Mouse (Mus musculus): ENCODE measurements at regions not wholly inside any gene's neighbourhood (a gene's known extent, or its start where the extent isn't known, plus 50 kb on each side); places are given as distances from the start of the nearest gene placed in this dataset.
A peak's percentile ranks its signal among the peaks of the same experiment; 100 is the strongest.

GRCm38 (mm10) chr1:43247609-43248008 lies 50.8 kb upstream of the Fhl2 start:
- ATAC-seq (replicated peaks; ENCODE audit: insufficient number of reproducible peaks, low FRiP score, low TSS enrichment, poor library complexity, severe bottlenecking) = no peak

- ATAC-seq (replicated peaks; ENCODE audit: insufficient number of reproducible peaks, low FRiP score, low TSS enrichment, poor library complexity, severe bottlenecking) = no peak
Observed at GRCm38 (mm10) chr1:43250281-43250680, 53.5 kb upstream of the Fhl2 start.

- ATAC-seq (replicated peaks; ENCODE audit: insufficient number of reproducible peaks, low FRiP score, low TSS enrichment, poor library complexity, severe bottlenecking) = no peak
Observed at GRCm38 (mm10) chr1:43251356-43251755, 54.6 kb upstream of the Fhl2 start.

DNA sequence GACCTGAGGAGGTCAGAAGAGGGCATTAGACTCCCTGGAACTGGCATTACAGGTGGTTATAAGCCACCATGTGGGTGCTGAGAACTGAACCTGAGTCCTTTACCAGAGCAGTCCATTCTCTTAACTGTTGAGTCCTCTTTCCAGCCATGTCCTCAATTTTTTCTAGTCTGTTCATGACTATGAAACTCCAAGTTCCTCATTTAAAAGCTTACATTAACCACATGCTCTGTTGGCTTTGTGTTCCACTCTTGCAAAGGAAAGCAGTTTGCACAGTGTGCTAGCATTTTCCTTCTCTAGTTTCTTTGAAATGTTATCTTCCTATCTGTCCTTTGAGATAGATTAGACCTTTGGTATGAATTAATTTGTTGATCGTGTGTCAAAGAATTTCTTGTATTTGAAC lies 57.3 kb upstream of the Fhl2 start:
- no peak for ATAC-seq (replicated peaks; ENCODE audit: insufficient number of reproducible peaks, low FRiP score, low TSS enrichment, poor library complexity, severe bottlenecking)

DNA sequence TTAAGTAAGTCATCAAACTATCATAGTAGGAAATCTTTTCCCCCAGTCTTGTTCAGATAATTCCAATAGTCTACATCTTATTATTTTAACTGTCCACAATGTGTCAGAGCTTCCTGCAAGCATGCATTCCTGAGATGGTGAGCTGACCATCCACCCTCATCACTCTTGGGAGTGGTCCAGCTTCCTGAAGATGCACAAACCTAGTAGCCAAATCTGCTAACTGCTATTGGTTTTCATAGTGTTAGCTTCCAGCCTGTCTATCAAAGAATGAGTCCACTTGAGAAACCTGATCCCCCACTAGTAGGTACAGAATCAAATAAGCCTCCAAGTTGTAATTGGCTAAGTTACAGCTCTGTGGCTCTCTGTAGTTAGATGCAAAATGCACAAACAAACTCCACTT lies 59.3 kb upstream of the Fhl2 start:
- ATAC-seq (replicated peaks; ENCODE audit: insufficient number of reproducible peaks, low FRiP score, low TSS enrichment, poor library complexity, severe bottlenecking) = no peak

DNA sequence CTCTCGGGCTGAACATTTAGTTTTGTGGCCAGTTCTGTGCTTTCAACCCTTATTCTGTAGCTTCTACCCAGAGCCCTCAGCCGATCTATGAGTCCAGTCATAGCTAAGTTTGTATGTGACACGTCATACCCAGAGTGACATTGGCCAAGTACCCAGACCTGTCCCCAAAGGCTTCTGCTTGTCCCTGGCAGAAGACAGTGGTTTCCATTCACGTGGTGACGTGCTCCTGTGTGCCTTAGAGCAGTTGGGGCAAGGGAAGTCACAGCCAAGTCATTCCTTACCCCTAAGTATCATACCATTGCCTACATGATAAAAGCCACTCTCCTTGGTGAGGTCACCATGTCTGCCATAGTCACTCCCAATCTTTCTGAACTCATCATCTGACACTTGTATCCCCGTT lies 61.1 kb upstream of the Fhl2 start:
- ATAC-seq (replicated peaks; ENCODE audit: insufficient number of reproducible peaks, low FRiP score, low TSS enrichment, poor library complexity, severe bottlenecking) = no peak

- ATAC-seq (replicated peaks; ENCODE audit: insufficient number of reproducible peaks, low FRiP score, low TSS enrichment, poor library complexity, severe bottlenecking) = no peak
Observed at GRCm38 (mm10) chr1:43259841-43260240, 63.1 kb upstream of the Fhl2 start.

DNA sequence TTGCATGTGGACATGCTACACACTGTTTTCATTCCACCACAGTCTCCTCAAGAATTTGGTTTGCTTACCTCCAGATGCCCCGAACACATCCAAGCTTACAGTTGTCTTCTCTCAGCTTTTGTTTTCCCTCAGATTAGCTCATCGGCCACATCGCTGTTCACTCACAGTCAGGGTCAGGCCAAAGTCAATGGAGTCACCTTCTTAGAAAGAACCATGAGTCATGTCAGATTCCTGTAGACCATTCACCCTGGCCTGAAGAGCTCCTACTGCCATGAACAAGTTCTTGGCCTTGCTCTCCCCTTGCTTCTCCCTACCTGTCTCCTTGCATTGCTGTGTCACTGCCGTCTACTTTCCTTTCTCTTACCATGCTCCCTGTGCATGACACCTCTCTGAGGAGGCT lies 63.7 kb upstream of the Fhl2 start:
- ATAC-seq (replicated peaks; ENCODE audit: insufficient number of reproducible peaks, low FRiP score, low TSS enrichment, poor library complexity, severe bottlenecking) = no peak

DNA sequence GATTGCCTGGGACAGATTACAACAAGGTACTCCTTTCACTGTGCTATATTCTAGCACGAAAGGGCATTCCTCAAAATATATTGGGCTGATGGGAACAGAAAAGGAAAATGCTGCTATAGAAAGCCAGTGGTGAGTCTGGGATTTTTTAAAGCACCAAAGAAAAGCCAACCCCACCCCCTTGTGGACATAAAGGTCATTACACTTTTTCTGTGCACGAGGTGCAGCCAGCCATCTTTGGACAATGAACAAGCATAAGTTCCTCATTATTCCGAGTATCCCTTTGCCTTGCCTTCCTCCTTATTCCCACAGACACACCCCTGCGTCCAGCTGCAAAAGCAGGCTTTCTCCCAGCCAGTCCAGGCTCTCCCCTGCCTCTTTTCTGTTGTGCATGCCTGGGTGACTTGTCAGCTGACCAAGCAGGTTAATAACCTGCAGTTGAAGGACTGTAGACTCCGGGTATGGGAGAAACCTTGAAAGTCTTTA lies 67.7 kb upstream of the Fhl2 start:
- ATAC-seq (replicated peaks; ENCODE audit: insufficient number of reproducible peaks, low FRiP score, low TSS enrichment, poor library complexity, severe bottlenecking) = peak; percentile 56; the same call in 1 of the 2 replicates

DNA sequence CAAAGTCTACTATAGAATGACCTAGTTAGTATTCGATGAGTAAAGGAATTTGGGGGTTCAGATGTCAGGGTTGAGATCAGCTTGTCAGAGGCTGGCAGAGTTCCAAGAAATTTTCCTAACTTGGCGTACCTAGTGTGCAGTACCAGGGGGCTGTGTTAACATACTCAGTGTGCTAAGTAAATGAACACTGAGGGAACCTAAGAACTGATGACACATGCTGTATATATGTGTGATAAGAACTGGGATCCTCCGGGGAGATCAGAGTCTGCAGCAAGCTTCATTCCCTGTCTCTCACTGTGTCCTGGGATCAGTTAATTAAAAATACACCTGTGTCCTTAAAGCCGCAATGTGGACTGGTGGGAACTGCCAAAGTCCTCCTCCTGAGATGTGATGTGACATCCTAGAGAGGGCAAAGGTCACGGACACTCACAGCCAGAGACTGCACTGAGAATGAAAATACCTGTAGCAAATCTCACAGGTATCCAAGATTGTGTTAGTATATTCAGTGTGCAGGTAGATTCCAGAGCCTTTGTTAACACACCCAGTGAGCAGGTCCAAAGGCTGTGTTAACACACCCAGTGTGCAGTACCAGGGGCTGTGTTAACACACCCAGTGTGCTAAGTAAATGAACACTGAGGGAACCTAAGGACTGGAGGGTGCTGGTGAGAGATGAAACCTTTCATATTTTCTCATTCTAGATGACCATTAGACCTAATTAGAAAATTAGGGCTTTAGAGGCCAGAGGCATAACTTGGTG lies 69.1 kb upstream of the Fhl2 start:
- ATAC-seq (replicated peaks; ENCODE audit: insufficient number of reproducible peaks, low FRiP score, low TSS enrichment, poor library complexity, severe bottlenecking) = no peak

DNA sequence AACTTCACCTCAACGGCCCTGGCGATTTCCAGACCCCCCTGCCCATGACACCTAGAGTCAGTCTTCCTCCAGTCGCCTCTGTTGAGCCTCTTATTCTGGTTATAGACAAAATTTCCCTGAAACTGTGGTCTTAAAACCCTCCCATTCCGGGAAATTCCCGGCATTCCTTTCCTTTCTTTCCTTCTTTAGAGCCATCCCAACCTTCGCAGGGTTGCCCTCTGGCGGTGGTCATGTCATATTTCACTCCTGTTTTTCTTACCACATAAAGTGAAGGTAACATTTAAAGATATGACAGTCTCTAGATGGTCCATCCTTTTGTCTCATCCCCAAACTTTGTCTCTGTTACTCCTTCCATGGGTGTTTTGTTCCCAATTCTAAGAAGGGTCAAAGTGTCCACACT lies 72.9 kb upstream of the Fhl2 start:
- no peak for ATAC-seq (replicated peaks; ENCODE audit: insufficient number of reproducible peaks, low FRiP score, low TSS enrichment, poor library complexity, severe bottlenecking)

- ATAC-seq (replicated peaks; ENCODE audit: insufficient number of reproducible peaks, low FRiP score, low TSS enrichment, poor library complexity, severe bottlenecking) = no peak
Observed at GRCm38 (mm10) chr1:43273236-43273868, 76.6 kb upstream of the Fhl2 start.

DNA sequence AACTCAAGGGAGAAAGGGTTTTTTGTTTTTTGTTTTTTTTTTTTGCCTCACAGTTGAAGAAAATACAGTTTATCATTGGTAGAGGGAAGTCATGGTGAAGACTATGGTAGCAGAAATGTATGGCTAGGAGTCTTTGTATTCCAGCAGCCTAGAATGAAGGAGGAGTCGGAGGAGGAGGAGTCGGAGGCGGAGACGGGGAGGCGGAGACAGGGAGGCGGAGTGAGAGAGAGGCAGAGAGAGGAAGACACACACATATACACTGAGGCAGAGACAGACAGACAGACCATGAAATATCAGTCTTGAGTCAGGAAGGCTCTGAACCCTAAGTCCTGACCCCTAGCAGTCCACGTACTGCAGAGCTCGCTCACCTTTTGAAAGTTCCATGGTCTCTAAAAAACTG lies 95.0 kb upstream of the Fhl2 start:
- ATAC-seq (replicated peaks; ENCODE audit: insufficient number of reproducible peaks, low FRiP score, low TSS enrichment, poor library complexity, severe bottlenecking) = no peak

- ATAC-seq (replicated peaks; ENCODE audit: insufficient number of reproducible peaks, low FRiP score, low TSS enrichment, poor library complexity, severe bottlenecking) = no peak
Observed at GRCm38 (mm10) chr1:43292561-43292960, 95.8 kb upstream of the Fhl2 start.

- no peak for ATAC-seq (replicated peaks; ENCODE audit: insufficient number of reproducible peaks, low FRiP score, low TSS enrichment, poor library complexity, severe bottlenecking)
Observed at GRCm38 (mm10) chr1:43294221-43295012, 97.6 kb upstream of the Fhl2 start.

DNA sequence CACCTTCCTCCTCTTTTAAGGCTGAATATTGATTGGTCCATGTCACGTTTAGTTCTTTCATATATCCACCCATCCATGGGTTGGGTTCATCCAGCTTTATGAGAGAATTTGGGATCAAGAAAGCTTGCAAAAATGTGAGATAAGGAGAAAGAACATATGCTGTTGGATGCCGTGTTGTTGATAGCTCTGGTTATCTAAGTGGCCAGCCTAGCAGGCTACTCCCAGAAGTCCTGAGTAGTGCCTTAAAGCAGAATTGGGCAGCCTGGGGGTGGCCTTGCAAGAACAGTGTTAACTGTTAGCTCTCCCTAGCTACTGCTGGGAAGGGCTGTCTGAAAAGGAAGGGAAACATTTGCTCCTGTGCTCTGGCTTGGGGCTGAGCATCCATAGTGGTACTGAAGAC lies 100.8 kb upstream of the Fhl2 start:
- ATAC-seq (replicated peaks; ENCODE audit: insufficient number of reproducible peaks, low FRiP score, low TSS enrichment, poor library complexity, severe bottlenecking) = no peak

DNA sequence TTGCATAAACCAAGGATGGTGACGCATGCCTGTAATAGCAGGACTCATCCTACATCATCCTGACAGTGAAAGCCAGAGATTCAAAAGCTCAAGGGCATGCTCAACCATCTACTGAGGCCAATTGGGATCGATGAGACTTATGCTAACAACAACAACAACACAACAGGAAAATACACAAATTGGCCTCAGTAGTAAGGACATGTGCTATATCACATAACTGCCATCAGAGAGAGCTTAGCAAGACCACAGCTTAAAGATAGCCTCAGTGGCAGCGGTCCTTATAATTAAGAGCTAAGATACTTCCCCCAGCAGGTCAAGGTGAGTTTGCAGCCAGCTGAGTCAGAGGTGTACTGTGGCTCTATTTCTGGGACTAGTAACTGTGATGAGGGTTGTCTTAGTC lies 102.0 kb upstream of the Fhl2 start:
- no peak for ATAC-seq (replicated peaks; ENCODE audit: insufficient number of reproducible peaks, low FRiP score, low TSS enrichment, poor library complexity, severe bottlenecking)

DNA sequence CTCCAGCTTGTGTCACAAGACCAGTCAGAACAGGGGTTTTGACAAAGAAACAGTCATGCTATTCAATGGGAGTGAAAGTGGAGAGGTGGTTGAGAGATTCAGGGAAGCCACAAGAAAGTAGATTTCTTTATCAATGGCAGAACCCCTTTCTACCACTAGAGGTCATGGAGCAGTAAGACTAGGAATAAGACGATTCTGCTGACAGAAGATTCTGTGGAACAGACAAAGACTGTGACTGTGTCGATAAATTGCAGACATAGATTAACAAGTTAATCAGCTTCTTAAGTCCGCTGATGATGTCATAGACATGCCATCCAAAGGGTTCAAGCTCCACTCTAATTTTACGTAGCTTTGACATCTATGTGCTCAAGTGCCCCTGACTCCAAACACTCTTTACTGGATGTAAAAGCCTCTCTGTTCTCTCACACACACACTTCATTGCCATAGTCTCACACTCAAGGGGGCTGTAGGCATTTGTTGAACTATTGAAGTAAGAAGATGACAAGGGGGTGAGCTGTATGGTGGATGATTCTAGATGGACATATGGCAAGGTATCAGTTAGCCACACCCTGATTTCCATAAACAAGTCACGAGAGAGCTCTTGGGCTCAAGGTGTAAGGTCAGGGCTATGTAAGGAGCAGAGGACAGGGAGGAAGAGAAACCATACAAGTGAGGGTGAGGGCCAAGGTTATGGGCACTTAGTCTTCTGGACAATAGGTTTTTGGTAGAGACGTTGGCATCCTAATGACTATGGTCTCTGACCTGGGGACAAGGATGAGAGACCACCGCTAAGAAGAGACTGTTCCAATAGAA lies 102.9 kb upstream of the Fhl2 start:
- ATAC-seq (replicated peaks; ENCODE audit: insufficient number of reproducible peaks, low FRiP score, low TSS enrichment, poor library complexity, severe bottlenecking) = no peak

DNA sequence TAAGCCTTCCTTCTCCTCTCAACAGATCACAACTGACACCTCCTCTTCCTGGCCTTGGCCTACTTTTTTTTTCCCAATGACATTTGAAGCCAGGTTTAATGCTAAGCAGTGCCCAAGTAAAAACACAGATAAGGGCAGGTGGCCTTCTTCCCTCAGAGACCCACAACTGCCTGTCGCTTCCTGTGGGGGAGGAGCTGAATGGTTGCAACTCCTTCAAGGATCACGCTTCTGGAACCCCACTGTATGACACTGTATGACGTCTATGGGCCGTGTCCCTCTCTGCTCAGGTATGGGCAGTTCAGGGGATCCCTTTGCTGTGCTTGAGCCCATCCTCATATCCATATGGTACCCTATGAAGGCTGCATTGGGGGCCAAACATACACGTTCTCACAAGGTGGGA lies 103.9 kb upstream of the Fhl2 start:
- no peak for ATAC-seq (replicated peaks; ENCODE audit: insufficient number of reproducible peaks, low FRiP score, low TSS enrichment, poor library complexity, severe bottlenecking)

Data from monocyte, adult 5-6 weeks (primary cell).